Mouse (Mus musculus): Measurements from ENCODE around the gene Lrrc61. TPM values are rescaled to one million over a fixed set of nuclear protein-coding genes. Genes with fewer than 3 reads are reported as not detected.
A peak's percentile ranks its signal among the peaks of the same experiment; 100 is the strongest.

Gene Lrrc61
- polyA plus RNA-seq, 1 experiment from 2014 or later = 11.9 TPM

GRCm38 (mm10) chr6:48593158-48594042 lies 38.8 kb downstream of the Lrrc61 start, which contains the start of the genes Repin1 and Gm44965:
Repin1 (plus strand) TSS chr6:48593883.
Gm44965 (plus strand) TSS chr6:48593941.
- Histone ChIP-seq H3K27ac (peak within 1 kb of the TSS; percentile 97), H3K27me3 (ENCODE audit: insufficient read depth, low read length) (no peaks in the 10 kb centered on the region), H3K36me3 (ENCODE audit: insufficient read depth, low read length) (peaks cover 26% of the 10 kb centered on the region), H3K4me3 (replicated peaks; ENCODE audit: low read depth, low read length) (peak within 1 kb of the TSS; percentile 69), H3K9ac (ENCODE audit: low read depth, low read length) (peak within 1 kb of the TSS; percentile 84), H3K4me2 (ENCODE audit: low read length) (peak within 1 kb of the TSS; percentile 79), H3K4me1 (replicated peaks; ENCODE audit: insufficient read depth, low read length) (peaks cover 14% of the 10 kb centered on the region), H3K9me3 (replicated peaks; ENCODE audit: low read length) (peaks cover 4% of the 10 kb centered on the region)
- peak; percentile 57 for TF ChIP-seq CTCF (IDR thresholded peaks at IDR 0.05; ENCODE audit: low read depth)
- 7% methylated on average over 41 of the region's 45 CpGs for WGBS
- ATAC-seq (replicated peaks; ENCODE audit: low FRiP score, low read depth) (peak; percentile 93), DNase-seq (ENCODE audit: low spot score) (peak; percentile 90)

GRCm38 (mm10) chr6:48594043-48594738 lies 39.6 kb downstream of the Lrrc61 start:
- H3K4me2 ChIP-seq (ENCODE audit: low read length) = peak overlapping the region; percentile 79
- peaks cover 14% of the 10 kb centered on the region for H3K4me1 ChIP-seq (replicated peaks; ENCODE audit: insufficient read depth, low read length)
- WGBS = 1% methylated on average over 37 of the region's 41 CpGs
- peak; percentile 77 for DNase-seq (ENCODE audit: low spot score)
- H3K9me3 ChIP-seq (replicated peaks; ENCODE audit: low read length) = peaks cover 4% of the 10 kb centered on the region
- peak overlapping the region; percentile 69 for H3K4me3 ChIP-seq (replicated peaks; ENCODE audit: low read depth, low read length)
- H3K27ac ChIP-seq = peak overlapping the region; percentile 97
- H3K27me3 ChIP-seq (ENCODE audit: insufficient read depth, low read length) = no peaks in the 10 kb centered on the region
- H3K36me3 ChIP-seq (ENCODE audit: insufficient read depth, low read length) = peaks cover 34% of the 10 kb centered on the region
- ATAC-seq (replicated peaks; ENCODE audit: low FRiP score, low read depth) = peak; percentile 62
- TF ChIP-seq CTCF (IDR thresholded peaks at IDR 0.05; ENCODE audit: low read depth) = no peak
- peak overlapping the region; percentile 84 for H3K9ac ChIP-seq (ENCODE audit: low read depth, low read length)

- WGBS = 70% methylated on average over 1 of the region's 1 CpGs
- TF ChIP-seq CTCF (IDR thresholded peaks at IDR 0.05; ENCODE audit: low read depth) = no peak
- H3K36me3 ChIP-seq (ENCODE audit: insufficient read depth, low read length) = peaks cover 36% of the 10 kb centered on the region
These were observed 40.7 kb downstream of the Lrrc61 start for GRCm38 (mm10) chr6:48595278-48595677.

GRCm38 (mm10) chr6:48596545-48597232 lies 42.1 kb downstream of the Lrrc61 start:
- TF ChIP-seq CTCF (IDR thresholded peaks at IDR 0.05; ENCODE audit: low read depth) = no peak
- peaks cover 14% of the 10 kb centered on the region for H3K4me1 ChIP-seq (replicated peaks; ENCODE audit: insufficient read depth, low read length)
- no peak for ATAC-seq (replicated peaks; ENCODE audit: low FRiP score, low read depth)
- H3K4me2 ChIP-seq (ENCODE audit: low read length) = no peak overlapping the region
- H3K27me3 ChIP-seq (ENCODE audit: insufficient read depth, low read length) = no peaks in the 10 kb centered on the region
- H3K4me3 ChIP-seq (replicated peaks; ENCODE audit: low read depth, low read length) = no peak overlapping the region
- no peak for DNase-seq (ENCODE audit: low spot score)
- no peak overlapping the region for H3K9ac ChIP-seq (ENCODE audit: low read depth, low read length)
- no peak overlapping the region for H3K27ac ChIP-seq
- peaks cover 4% of the 10 kb centered on the region for H3K9me3 ChIP-seq (replicated peaks; ENCODE audit: low read length)
- H3K36me3 ChIP-seq (ENCODE audit: insufficient read depth, low read length) = peaks cover 36% of the 10 kb centered on the region
- 98% methylated on average over 45 of the region's 45 CpGs for WGBS

More at GRCm38 (mm10) chr6:48595278-48595677, 40.7 kb downstream of the Lrrc61 start:
- H3K4me1 ChIP-seq (replicated peaks; ENCODE audit: insufficient read depth, low read length) = peaks cover 14% of the 10 kb centered on the region
- peak overlapping the region; percentile 79 for H3K4me2 ChIP-seq (ENCODE audit: low read length)
- peak overlapping the region; percentile 69; the same call in 1 of the 2 replicates for H3K4me3 ChIP-seq (replicated peaks; ENCODE audit: low read depth, low read length)
- H3K27me3 ChIP-seq (ENCODE audit: insufficient read depth, low read length) = no peaks in the 10 kb centered on the region
- ATAC-seq (replicated peaks; ENCODE audit: low FRiP score, low read depth) (no peak), DNase-seq (ENCODE audit: low spot score) (no peak)
- H3K9me3 ChIP-seq (replicated peaks; ENCODE audit: low read length) = peaks cover 4% of the 10 kb centered on the region
- H3K9ac ChIP-seq (ENCODE audit: low read depth, low read length) = peak overlapping the region; percentile 84; the same call in 1 of the 2 replicates
- peak overlapping the region; percentile 97; the same call in 1 of the 2 replicates for H3K27ac ChIP-seq

GRCm38 (mm10) chr6:48597233-48597625 lies 42.6 kb downstream of the Lrrc61 start:
- Histone ChIP-seq H3K27ac (no peak overlapping the region), H3K9me3 (replicated peaks; ENCODE audit: low read length) (peaks cover 4% of the 10 kb centered on the region), H3K36me3 (ENCODE audit: insufficient read depth, low read length) (peaks cover 36% of the 10 kb centered on the region), H3K4me1 (replicated peaks; ENCODE audit: insufficient read depth, low read length) (peaks cover 14% of the 10 kb centered on the region), H3K9ac (ENCODE audit: low read depth, low read length) (no peak overlapping the region), H3K27me3 (ENCODE audit: insufficient read depth, low read length) (no peaks in the 10 kb centered on the region), H3K4me2 (ENCODE audit: low read length) (no peak overlapping the region), H3K4me3 (replicated peaks; ENCODE audit: low read depth, low read length) (no peak overlapping the region)
- DNase-seq (ENCODE audit: low spot score) (no peak), ATAC-seq (replicated peaks; ENCODE audit: low FRiP score, low read depth) (no peak)
- TF ChIP-seq CTCF (IDR thresholded peaks at IDR 0.05; ENCODE audit: low read depth) = no peak
- WGBS = 97% methylated on average over 27 of the region's 27 CpGs

Data from kidney, postnatal 0 days (tissue).